Mouse (Mus musculus) bone marrow macrophage, adult 2 months (primary cell): ENCODE measurements around the gene Cend1. TPM values are rescaled to one million over a fixed set of nuclear protein-coding genes. Genes with fewer than 3 reads are reported as not detected.
A peak's percentile ranks its signal among the peaks of the same experiment; 100 is the strongest.

Experiments
- H3K27ac ChIP-seq: 2 replicates; pipeline ENCODE4 v1.5.1; 2012; ENCODE audit warnings: low read depth, low read length; ENCODE audit not compliant: insufficient read depth
- H3K4me1 ChIP-seq: 2 replicates; pipeline ENCODE4 v1.6.1; 2012; ENCODE audit warnings: low read length; ENCODE audit not compliant: control insufficient read depth, insufficient read depth
- H3K4me3 ChIP-seq: 2 replicates; pipeline ENCODE4 v1.5.1; 2012; ENCODE audit warnings: mild to moderate bottlenecking, low read length, moderate library complexity; ENCODE audit not compliant: insufficient read depth
- CTCF ChIP-seq: IDR thresholded peaks from 2 replicates; pipeline ENCODE4 v1.5.1; 2012; ENCODE audit warnings: low read depth, mild to moderate bottlenecking, low read length, moderate library complexity
- POLR2A ChIP-seq: IDR thresholded peaks from 2 replicates; pipeline ENCODE4 v1.6.1; 2012; ENCODE audit warnings: mild to moderate bottlenecking, low read depth, low read length, borderline replicate concordance
- polyA plus RNA-seq: library from polyadenylated mRNA; stranded (reverse); fragments of >200 nt; gene quantifications from 2 replicates; pipeline ENCODE4 v1.2.4, GENCODE M21; 2012; ENCODE audit not compliant: missing spikeins, insufficient read depth, insufficient read length

Cend1 gene
- polyA plus RNA-seq, 1 experiment = not detected

- TF ChIP-seq POLR2A = no peak
- peak; percentile 98 for TF ChIP-seq CTCF
- H3K4me1 ChIP-seq = peaks cover 15% of the 10 kb centered on the region
- H3K4me3 ChIP-seq = no peak overlapping the region
- 0 out of 2 replicates have a peak overlapping the region, but pooled peaks have one; percentile 29 for H3K27ac ChIP-seq
These were observed 34.5 kb downstream of the Cend1 start for GRCm38 (mm10) chr7:141394771-141395170.

- Histone ChIP-seq H3K4me1 (peaks cover 15% of the 10 kb centered on the region), H3K4me3 (0 out of 2 replicates have a peak overlapping the region, but pooled peaks have one; percentile 2), H3K27ac (peak overlapping the region; percentile 58)
- TF ChIP-seq POLR2A (no peak), CTCF (no peak)
These were observed 35.1 kb downstream of the Cend1 start for GRCm38 (mm10) chr7:141394158-141394557.

- Histone ChIP-seq H3K4me3 (peak overlapping the region; percentile 64), H3K27ac (peak overlapping the region; percentile 77), H3K4me1 (peaks cover 15% of the 10 kb centered on the region)
- TF ChIP-seq CTCF (no peak), POLR2A (no peak)
These were observed 36.6 kb downstream of the Cend1 start for GRCm38 (mm10) chr7:141392552-141393222.

- peak within 1 kb of the TSS; percentile 64 for H3K4me3 ChIP-seq
- H3K4me1 ChIP-seq = peaks cover 15% of the 10 kb centered on the region
- no peak for TF ChIP-seq POLR2A
- no peak for TF ChIP-seq CTCF
- peak within 1 kb of the TSS; percentile 77 for H3K27ac ChIP-seq
These were observed 37.4 kb downstream of the Cend1 start, which contains the start of gene Taldo1 for GRCm38 (mm10) chr7:141391625-141392551. Gene Taldo1, plus strand, starts transcription at chr7:141392199.

- Histone ChIP-seq H3K27ac (no peak overlapping the region), H3K4me1 (peaks cover 15% of the 10 kb centered on the region), H3K4me3 (no peak overlapping the region)
- no peak for TF ChIP-seq CTCF
- TF ChIP-seq POLR2A = no peak
These were observed 38.7 kb downstream of the Cend1 start for GRCm38 (mm10) chr7:141390326-141391259.

- no peak for TF ChIP-seq CTCF
- no peak for TF ChIP-seq POLR2A
- no peak overlapping the region for H3K4me3 ChIP-seq
- H3K4me1 ChIP-seq = peaks cover 8% of the 10 kb centered on the region
- no peak overlapping the region for H3K27ac ChIP-seq
These were observed 40.7 kb downstream of the Cend1 start for GRCm38 (mm10) chr7:141388487-141389109.

GRCm38 (mm10) chr7:141387807-141388486, 41.3 kb downstream of the Cend1 start:
- no peak overlapping the region for H3K27ac ChIP-seq
- no peak overlapping the region for H3K4me3 ChIP-seq
- TF ChIP-seq POLR2A (no peak), CTCF (no peak)
- peaks cover 9% of the 10 kb centered on the region for H3K4me1 ChIP-seq

- TF ChIP-seq POLR2A = no peak
- no peak for TF ChIP-seq CTCF
- H3K4me3 ChIP-seq = no peak overlapping the region
- H3K27ac ChIP-seq = 0 out of 2 replicates have a peak overlapping the region, but pooled peaks have one; percentile 11
- peaks cover 36% of the 10 kb centered on the region for H3K4me1 ChIP-seq
These were observed 48.0 kb downstream of the Cend1 start for GRCm38 (mm10) chr7:141381068-141381835.

- Histone ChIP-seq H3K27ac (peak overlapping the region; percentile 62), H3K4me1 (peaks cover 36% of the 10 kb centered on the region), H3K4me3 (no peak overlapping the region)
- no peak for TF ChIP-seq CTCF
- TF ChIP-seq POLR2A = no peak
These were observed 49.7 kb downstream of the Cend1 start for GRCm38 (mm10) chr7:141379584-141379983.

Other genes with a start within 250 kb of the Cend1 start
- gene Hras, start 235.5 kb downstream of the Cend1 start, polyA plus RNA-seq = 29.7 and 36.1 TPM in 2 replicates
- gene Lrrc56, start 235.3 kb downstream of the Cend1 start, polyA plus RNA-seq = 3.4 and 4.1 TPM in 2 replicates
- 0.88 TPM in 1 of 2 replicates, not detected in the other for gene Lmntd2, start 215.4 kb downstream of the Cend1 start, polyA plus RNA-seq
- 3.5 and 3.9 TPM in 2 replicates for gene Rassf7, start 213.6 kb downstream of the Cend1 start, polyA plus RNA-seq
- 36.2 and 45.2 TPM in 2 replicates for gene Phrf1, start 200.7 kb downstream of the Cend1 start, polyA plus RNA-seq
- gene Irf7, start 163.0 kb downstream of the Cend1 start, polyA plus RNA-seq = 164 and 168 TPM in 2 replicates
- gene Cdhr5, start 152.7 kb downstream of the Cend1 start, polyA plus RNA-seq = not detected in 2 replicates
- not detected in 2 replicates for gene Sct, start 150.4 kb downstream of the Cend1 start, polyA plus RNA-seq
- gene Drd4, start 137.5 kb downstream of the Cend1 start, polyA plus RNA-seq = not detected in 2 replicates
- 27.3 and 37.4 TPM in 2 replicates for gene Deaf1, start 101.8 kb downstream of the Cend1 start, polyA plus RNA-seq
- gene Tmem80, start 101.8 kb downstream of the Cend1 start, polyA plus RNA-seq = 29.8 and 37.8 TPM in 2 replicates
- not detected in 2 replicates for gene Eps8l2, start 90.6 kb downstream of the Cend1 start, polyA plus RNA-seq
- gene Taldo1, start 37.3 kb downstream of the Cend1 start, polyA plus RNA-seq = 422 and 438 TPM in 2 replicates
- gene Gatd1, start 15.4 kb downstream of the Cend1 start, polyA plus RNA-seq = 45.8 and 50.5 TPM in 2 replicates
- gene Slc25a22, start 8.4 kb upstream of the Cend1 start, polyA plus RNA-seq = 21.4 and 24.8 TPM in 2 replicates
- 4.0 and 5.6 TPM in 2 replicates for gene Pidd1, start 14.5 kb upstream of the Cend1 start, polyA plus RNA-seq
- 2,115 and 2,403 TPM in 2 replicates for gene Rplp2, start 17.9 kb upstream of the Cend1 start, polyA plus RNA-seq
- 92.9 and 94.0 TPM in 2 replicates for gene Pnpla2, start 25.7 kb upstream of the Cend1 start, polyA plus RNA-seq
- gene Cracr2b, start 31.6 kb upstream of the Cend1 start, polyA plus RNA-seq = 66.8 and 69.6 TPM in 2 replicates
- gene Cd151, start 37.9 kb upstream of the Cend1 start, polyA plus RNA-seq = 49.5 and 57.9 TPM in 2 replicates
- gene Polr2l, start 45.6 kb upstream of the Cend1 start, polyA plus RNA-seq = 4.8 and 5.0 TPM in 2 replicates
- 99.8 and 102 TPM in 2 replicates for gene Tspan4, start 45.7 kb upstream of the Cend1 start, polyA plus RNA-seq
- gene Chid1, start 110.4 kb upstream of the Cend1 start, polyA plus RNA-seq = 16.3 TPM in 2 replicates
- gene Ap2a2, start 132.7 kb upstream of the Cend1 start, polyA plus RNA-seq = 103 and 114 TPM in 2 replicates
- gene Muc6, start 225.8 kb upstream of the Cend1 start, polyA plus RNA-seq = not detected in 2 replicates